Mouse (Mus musculus): ENCODE measurements around the gene Paxx.

DNA sequence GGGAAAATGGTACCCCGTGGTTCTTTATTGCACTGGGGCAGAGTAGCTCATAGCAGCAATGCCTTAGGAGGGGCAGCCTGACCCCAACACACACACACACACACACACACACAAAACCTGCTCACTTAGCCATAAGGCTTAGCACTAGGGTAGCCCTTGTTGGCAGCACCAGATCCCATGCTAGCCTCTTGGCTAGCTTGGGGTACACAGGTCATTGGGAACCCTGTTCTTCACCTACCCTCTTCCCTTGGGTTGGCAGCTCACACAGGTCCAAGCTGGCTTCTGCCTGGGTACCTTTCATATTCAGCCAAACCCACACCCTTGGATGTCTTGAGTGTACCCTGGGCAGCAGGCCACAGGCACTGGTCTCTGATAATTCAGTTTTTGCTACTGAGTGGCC, 44.1 kb upstream of the Paxx start:
- TF ChIP-seq CTCF (IDR thresholded peaks at IDR 0.05), result no peak
- TF ChIP-seq EP300 (IDR thresholded peaks at IDR 0.05), result no peak

Data from lung, postnatal 0 days (tissue).